Mouse (Mus musculus) megakaryocyte-erythroid progenitor cell, adult 5-6 weeks (primary cell): Measurements from ENCODE around the gene Mroh3. TPM values are rescaled to one million over a fixed set of nuclear protein-coding genes. Genes with fewer than 3 reads are reported as not detected.

ENCODE experiments used
- ATAC-seq: replicated peaks from 2 replicates; pipeline ENCODE4 v1.8.0; 2016; ENCODE audit warnings: mild to moderate bottlenecking, inconsistent platforms; ENCODE audit not compliant: severe bottlenecking, poor library complexity, low FRiP score, low TSS enrichment
- total RNA-seq, 2 experiments: library from RNA; stranded (forward) in 1 of 2; stranded (reverse) in 1 of 2; fragments of 200-1000, 215-1000 nt in 1 of 2; fragments of >200 nt in 1 of 2; fragmentation: Nextera tagmentation in 1 of 2; gene quantifications; 2 replicates each; pipeline ENCODE4 v1.2.3; 2014 to 2017

Gene Mroh3
- total RNA-seq, 2 experiments from 2014 or later: not detected

GRCm38 (mm10) chr1:136133570-136134240 lies 78.9 kb downstream of the Mroh3 start:
- no peak for ATAC-seq

GRCm38 (mm10) chr1:136132386-136133201 lies 80.0 kb downstream of the Mroh3 start:
- ATAC-seq: no peak

Other genes with a start within 250 kb of the Mroh3 start
- not detected in 2 replicates for gene Igfn1, start 206.5 kb downstream of the Mroh3 start, total RNA-seq (2014; fragmentation: Nextera tagmentation)
- gene Igfn1, start 206.5 kb downstream of the Mroh3 start, total RNA-seq (2017): not detected in 2 replicates
- gene Tmem9, start 204.7 kb downstream of the Mroh3 start, total RNA-seq (2014; fragmentation: Nextera tagmentation): 36.5 and 39.9 TPM in 2 replicates
- 22.8 and 48.0 TPM in 2 replicates for gene Tmem9, start 204.7 kb downstream of the Mroh3 start, total RNA-seq (2017)
- not detected in 2 replicates for gene Ascl5, start 162.0 kb downstream of the Mroh3 start, total RNA-seq (2014; fragmentation: Nextera tagmentation)
- gene Ascl5, start 162.0 kb downstream of the Mroh3 start, total RNA-seq (2017): not detected in 2 replicates
- gene Cacna1s, start 160.1 kb downstream of the Mroh3 start, total RNA-seq (2014; fragmentation: Nextera tagmentation): not detected in 2 replicates
- gene Cacna1s, start 160.1 kb downstream of the Mroh3 start, total RNA-seq (2017): not detected in 2 replicates
- 13.7 and 21.6 TPM in 2 replicates for gene Kif21b, start 81.4 kb downstream of the Mroh3 start, total RNA-seq (2014; fragmentation: Nextera tagmentation)
- 4.0 and 5.7 TPM in 2 replicates for gene Kif21b, start 81.4 kb downstream of the Mroh3 start, total RNA-seq (2017)
- gene Inava, start 21.4 kb upstream of the Mroh3 start, total RNA-seq (2014; fragmentation: Nextera tagmentation): not detected in 2 replicates
- not detected in 2 replicates for gene Inava, start 21.4 kb upstream of the Mroh3 start, total RNA-seq (2017)
- gene Gpr25, start 48.0 kb upstream of the Mroh3 start, total RNA-seq (2014; fragmentation: Nextera tagmentation): not detected in 2 replicates
- gene Gpr25, start 48.0 kb upstream of the Mroh3 start, total RNA-seq (2017): not detected in 2 replicates
- 39.3 and 45.6 TPM in 2 replicates for gene Camsap2, start 133.3 kb upstream of the Mroh3 start, total RNA-seq (2014; fragmentation: Nextera tagmentation)
- 56.3 and 64.4 TPM in 2 replicates for gene Camsap2, start 133.3 kb upstream of the Mroh3 start, total RNA-seq (2017)
- gene Ddx59, start 202.4 kb upstream of the Mroh3 start, total RNA-seq (2014; fragmentation: Nextera tagmentation): 11.7 and 17.2 TPM in 2 replicates
- 16.6 and 17.2 TPM in 2 replicates for gene Ddx59, start 202.4 kb upstream of the Mroh3 start, total RNA-seq (2017)